Mouse (Mus musculus): ENCODE measurements around the gene Cdc42bpa. TPM values are rescaled to one million over a fixed set of nuclear protein-coding genes. Genes with fewer than 3 reads are reported as not detected.

The Cdc42bpa gene
- 10 to 100 TPM; 67.1 to 70.3 TPM for total RNA-seq (2021)

DNA sequence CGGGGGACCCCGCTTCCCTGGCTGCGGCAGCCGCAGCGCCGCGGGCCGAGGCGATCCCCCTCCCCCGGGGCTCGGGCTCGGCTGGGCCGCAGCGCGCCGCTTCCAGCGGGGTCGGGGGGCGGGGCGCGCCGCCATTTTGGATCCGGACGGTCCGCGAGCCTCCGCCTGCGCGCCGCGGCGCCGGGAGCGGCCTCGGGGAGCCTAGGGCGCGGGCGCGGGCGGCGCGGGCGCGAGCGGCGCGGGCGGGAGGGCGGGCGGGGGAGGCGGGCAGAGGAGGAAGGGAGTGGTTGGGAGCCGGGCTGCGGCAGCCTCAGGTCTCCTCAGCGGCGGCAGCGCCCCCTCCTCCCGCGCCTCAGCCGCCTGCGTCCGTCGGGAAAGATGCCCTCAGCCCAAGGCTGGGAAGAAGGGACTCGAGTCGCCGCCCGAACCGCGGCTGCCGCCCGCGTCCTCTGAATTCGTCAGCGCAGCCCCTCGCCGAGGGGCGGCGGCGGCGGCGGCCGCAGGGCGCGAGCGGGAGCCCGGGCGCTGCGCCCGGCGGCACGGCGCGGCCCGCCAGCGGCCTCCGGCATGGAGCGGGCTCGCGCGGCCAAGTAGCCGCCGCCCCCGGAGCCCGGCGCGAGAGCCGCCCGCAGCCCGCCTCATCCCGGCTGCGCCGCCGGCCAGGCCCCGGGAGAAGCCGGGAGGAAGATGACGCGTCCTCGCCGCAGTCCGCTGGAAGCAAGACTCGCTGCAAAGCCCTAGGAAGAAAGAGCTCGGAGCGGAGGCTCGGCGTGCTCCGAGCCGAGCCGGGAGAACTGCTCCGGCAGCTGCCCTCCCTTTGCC is at the start of gene Cdc42bpa:
Cdc42bpa (plus strand) TSS at position 752 of the 822 bp plus-strand sequence.
- peak; percentile 87 for DNase-seq

DNA sequence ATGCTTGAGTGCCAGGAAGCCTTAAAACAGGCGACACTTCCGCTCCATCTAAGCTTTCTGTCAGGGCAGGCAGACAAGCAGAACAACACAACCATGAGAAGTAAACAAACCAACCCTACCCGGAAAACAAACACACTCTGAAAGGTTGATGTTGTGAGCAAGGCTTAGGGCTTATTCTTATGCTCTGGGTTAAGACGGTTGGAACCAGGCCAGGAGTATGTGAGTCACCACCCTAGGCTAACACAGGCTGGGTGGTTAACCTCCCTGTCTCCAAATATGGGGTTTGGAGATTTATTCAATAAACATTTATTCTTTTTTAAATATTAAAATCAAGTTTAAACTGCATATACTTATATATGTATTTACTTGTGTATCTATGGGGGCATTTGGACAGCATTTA is 46.8 kb upstream of the Cdc42bpa start:
- DNase-seq = peak; percentile 69

DNA sequence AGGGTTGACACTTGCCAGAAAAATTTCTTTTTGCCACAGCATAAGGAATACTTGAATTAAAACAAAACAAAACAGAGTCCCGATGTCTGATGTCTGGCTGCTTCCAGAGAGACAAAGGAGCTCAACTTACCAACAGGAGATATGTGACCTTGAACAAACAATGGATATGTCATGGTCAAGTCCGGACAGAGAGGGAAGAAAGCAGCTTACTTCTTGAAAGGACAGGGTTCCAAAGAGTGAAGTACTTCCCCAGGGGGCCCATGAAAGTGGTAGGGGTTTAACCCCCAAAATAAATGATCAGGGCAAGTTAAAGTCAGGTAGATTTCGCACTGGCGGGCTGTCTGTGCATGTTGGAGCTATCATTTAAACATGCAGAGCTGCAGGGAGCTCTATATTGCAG is 43.2 kb upstream of the Cdc42bpa start:
- no peak for DNase-seq

GRCm38 (mm10) chr1:179917481-179917880 is 42.8 kb upstream of the Cdc42bpa start:
- no peak for DNase-seq

DNA sequence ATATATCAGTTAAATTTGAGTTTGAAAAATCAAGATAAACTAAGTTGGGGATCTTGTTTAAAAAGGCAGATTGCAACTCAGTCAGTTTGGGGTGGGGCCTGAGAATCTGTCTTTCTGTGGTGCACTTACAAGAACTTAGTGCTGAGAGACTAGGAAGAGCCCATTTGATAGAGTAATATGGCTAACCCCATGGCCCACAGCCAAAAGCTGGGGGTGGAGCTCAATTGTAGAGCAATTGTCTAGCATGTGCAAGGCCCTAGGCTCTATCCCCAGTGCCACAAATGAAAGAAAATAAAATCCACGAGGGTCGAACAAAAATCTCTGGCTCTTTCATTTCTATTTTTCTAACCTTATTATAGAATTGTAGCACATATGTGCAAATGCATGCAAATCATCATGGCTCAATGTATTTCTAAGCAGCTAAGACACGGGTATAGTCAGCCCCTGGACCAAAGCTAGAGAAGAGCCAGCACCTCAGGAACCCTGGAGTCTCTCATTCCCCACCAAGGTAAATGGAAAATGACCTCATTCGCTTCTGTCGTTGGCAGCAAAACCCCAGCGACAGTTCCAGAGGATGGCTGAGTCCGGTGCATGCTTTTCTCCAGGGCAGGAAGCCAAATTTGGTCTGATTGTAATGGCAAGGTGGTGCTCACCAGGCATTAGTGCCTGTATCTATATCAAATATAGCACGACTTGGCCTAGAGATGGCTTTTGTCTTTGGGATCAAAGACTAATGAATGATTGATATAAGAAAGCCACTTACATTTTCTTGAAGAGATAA is 40.4 kb upstream of the Cdc42bpa start:
- DNase-seq = peak; percentile 60

GRCm38 (mm10) chr1:179923661-179924405 is 36.4 kb upstream of the Cdc42bpa start:
- DNase-seq = no peak

GRCm38 (mm10) chr1:179926240-179926639 is 34.0 kb upstream of the Cdc42bpa start:
- DNase-seq = no peak

DNA sequence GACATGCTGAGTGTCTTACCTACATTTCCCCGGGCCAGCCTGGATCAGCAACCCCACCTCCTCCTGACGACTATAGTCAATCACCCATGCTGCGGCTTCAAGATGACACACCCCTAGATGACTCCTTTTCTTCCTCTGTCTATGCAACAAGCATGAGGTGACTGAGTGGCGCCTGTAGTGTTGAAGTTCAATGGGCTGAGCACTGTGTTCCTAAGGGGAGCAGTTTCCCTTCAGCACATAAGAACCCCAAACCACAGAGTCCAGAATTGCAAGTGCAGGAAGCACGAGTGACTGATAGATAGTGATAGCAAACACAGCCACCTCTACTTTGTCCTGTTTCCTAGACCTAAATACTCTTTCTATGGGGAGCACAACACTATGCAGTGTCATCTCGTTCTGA is 33.2 kb upstream of the Cdc42bpa start:
- no peak for DNase-seq

DNA sequence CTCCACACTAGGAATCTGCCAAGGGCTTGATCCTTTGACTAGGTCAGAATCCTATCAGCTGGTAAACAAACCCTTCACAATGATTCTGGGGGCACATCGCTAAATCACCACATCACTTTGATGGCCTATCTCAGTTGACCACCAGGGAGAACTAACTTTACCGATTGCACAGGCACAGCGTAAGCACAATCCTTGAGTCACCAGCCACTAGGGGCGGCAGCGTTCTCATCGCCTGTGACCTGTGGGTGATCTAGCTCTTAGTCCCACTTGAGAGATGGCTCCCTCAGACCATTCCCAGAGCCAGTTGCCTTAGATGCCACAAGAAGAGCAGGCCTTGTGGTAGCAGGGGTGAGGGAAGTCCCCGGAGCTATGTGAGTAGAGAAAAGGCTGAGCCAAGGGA is 31.4 kb upstream of the Cdc42bpa start:
- peak; percentile 15 for DNase-seq

GRCm38 (mm10) chr1:179931247-179931646 is 29.0 kb upstream of the Cdc42bpa start:
- DNase-seq = no peak

- no peak for DNase-seq
Measured at GRCm38 (mm10) chr1:179934064-179934463, 26.2 kb upstream of the Cdc42bpa start.

- DNase-seq = no peak
Measured at GRCm38 (mm10) chr1:179940071-179940786, 20.0 kb upstream of the Cdc42bpa start.

- DNase-seq = no peak
Measured at GRCm38 (mm10) chr1:179940787-179941352, 19.4 kb upstream of the Cdc42bpa start.

GRCm38 (mm10) chr1:179945017-179945416 is 15.3 kb upstream of the Cdc42bpa start:
- DNase-seq = no peak

DNA sequence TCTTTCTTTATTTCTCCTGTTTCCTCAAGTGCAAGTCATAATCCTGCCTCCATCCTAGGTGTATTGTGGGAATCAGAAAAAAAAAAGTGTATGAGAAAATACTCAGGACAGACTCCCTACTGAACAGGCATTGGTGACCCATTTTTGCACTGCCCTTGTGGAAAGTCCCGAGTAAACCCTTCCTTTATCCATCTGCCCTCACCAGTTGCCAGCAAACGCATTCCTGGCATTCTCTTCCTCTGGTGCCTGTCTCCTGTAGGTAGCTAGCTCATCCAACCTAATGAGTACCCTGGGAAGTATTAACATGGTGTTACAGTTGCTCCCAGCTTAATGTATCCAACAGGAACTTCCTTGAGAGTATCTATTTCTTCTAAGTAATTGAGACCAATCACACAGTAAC is 13.7 kb upstream of the Cdc42bpa start:
- DNase-seq = no peak

DNA sequence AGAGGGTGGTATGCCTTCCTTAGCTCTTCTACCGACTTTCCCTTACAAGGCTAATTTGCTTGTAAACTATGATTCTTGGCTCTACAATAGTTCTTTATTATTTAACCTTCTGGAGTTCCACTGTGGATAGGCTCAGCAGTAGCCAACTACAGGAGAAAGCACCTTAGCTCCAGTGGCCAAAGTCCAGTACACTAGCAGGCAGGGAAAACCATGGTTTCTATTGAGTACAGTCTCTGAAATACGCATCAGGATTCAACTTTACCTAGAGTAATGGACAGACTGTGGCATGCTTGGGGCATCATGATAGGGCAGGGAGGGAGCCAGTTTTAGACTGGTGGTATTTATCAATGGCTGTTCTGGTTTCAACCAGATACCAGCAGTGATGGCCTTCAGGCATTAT is 12.6 kb upstream of the Cdc42bpa start:
- no peak for DNase-seq

DNA sequence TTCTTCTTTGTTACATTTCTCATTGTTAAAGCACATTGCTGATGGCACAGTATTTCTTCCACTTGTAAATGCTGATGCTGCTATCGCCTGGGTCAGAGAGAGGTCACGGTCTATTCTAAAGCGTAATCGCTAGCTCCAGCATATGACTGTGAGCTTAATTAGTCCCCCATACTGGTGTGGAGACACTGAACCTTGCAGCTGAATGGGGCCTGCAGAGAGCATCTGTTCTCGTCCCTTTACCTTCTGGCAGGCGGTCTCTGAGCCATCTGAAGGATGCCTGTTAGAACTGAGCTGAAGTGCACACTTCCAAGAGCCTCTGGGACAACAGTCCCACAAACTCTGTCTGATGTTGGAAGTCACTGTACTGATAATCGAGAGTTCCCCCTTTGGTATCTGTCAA is 8.7 kb upstream of the Cdc42bpa start:
- no peak for DNase-seq

- DNase-seq = no peak
Measured at GRCm38 (mm10) chr1:179953251-179953650, 7.0 kb upstream of the Cdc42bpa start.

- no peak for DNase-seq
Measured at GRCm38 (mm10) chr1:179957431-179957830, 2.8 kb upstream of the Cdc42bpa start.

DNA sequence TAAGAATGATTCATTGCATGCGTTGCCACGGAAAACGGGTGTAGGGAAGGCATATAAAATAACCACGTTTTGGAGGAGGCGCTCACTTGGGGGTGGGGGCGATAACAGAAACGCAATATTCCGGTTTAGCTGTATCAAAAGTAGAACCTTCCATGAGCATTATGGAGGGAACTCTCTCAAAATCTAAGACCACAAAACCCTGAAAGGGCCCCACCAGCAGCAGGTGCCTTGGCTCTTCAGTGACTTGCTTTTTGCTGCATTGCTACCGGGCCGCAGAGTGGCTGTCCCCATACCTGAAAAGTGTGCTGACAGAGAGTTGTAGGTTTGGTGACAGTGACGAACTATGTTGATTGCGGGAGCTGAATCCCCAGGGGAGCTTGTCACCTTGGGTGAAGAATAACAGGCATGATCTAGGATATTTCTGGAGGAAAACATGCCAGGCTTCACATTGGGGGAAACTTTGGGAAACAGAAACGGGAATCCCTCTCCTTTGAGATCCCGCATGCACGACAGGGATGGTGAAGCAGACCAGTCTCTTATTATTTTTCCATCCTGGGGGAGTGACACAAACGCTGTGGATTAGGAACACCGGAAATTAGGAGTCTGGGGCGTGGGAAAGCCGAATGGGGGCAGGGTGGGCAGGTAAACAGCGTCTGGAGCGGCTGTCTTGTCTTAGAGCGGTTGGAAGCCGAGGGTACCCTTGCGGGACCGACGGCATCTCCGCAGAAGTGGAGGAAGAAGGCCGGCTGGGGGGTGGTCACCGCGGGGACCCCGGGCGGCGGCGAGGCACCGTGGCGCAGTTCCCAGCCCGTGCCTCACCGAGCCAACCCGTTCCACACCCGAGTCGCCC is 1.2 kb upstream of the Cdc42bpa start:
- DNase-seq = no peak

- DNase-seq = no peak
Measured at GRCm38 (mm10) chr1:179960543-179960876, 238 bp downstream of the Cdc42bpa start.
